Mouse (Mus musculus) heart, postnatal 36 days (tissue): ENCODE results near the gene Cmbl. TPM values are rescaled to one million over a fixed set of nuclear protein-coding genes. Genes with fewer than 3 reads are reported as not detected.

Experiments used
- DNase-seq, 2 experiments: peaks; one replicate each; pipeline ENCODE4 v3.0.0; 2021 to 2022
- intact Hi-C: fragments of 180-260 bp; cut with DNase I; formaldehyde crosslinking; loops from one replicate; pipeline ENCODE4 v1.15.1; 2025
- total RNA-seq, 2 experiments: library from RNA; stranded (reverse); gene quantifications; 2 replicates each; pipeline ENCODE4 v1.2.3; 2021

Gene Cmbl
- total RNA-seq, 2 experiments from 2014 or later: 36.4 to 38.8 TPM

DNA sequence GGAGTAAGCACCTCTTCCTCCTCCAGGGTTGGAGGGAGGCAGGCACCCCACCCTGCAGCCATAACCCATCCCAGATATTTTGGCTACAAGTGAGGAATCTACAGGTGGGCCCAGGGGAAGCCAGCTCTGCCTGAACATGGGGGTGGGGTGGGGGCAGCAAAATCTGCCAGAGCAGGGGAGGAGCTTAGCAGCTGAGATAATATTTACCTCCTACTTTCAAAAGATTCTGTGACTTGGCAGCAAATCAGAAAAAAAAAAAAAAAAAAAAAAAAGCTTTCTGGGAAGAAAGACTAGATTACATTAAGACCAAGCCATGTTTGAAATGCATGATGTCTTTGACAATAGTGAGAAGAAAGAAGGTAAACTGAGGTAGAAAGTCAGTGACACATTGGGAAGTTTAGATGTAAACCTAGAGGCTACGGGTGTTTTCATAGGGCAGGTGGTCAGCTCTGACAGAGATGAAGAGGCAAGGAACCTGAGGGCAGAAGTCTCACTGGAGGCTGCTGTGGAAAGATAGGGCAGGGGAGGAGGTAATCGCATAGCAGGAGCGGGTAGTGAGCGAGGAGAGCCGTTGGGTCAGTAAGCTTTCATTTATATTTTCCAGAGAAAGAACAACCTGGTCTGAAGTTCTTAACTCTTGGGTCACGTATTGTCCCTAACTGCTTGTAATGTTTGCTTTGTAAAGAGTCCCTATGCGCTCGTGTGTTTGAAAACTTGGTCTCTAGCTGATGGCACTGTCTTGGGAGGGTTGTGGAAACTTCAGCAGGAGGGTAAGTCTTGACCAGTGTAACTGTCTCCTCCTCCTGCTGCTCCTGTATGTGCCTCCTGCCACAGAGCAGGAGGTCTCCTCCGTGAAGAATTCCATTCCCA, 25.3 kb upstream of the Cmbl start:
- no peak for DNase-seq
- intact Hi-C loops: no loop called here

DNA sequence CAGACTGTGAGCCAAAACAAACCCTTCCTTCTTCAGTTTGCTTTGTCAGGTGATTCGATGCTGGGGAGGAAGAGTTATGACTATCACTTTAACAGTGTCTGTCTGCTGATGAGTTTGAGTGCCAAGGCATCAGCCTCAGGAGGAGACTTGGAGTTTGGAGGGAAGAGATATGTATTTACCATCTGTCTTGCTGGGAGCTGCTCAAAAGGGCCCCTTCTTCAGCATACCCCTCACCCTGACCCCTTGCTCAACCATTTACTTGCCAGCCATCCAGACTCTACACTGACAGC, 24.7 kb upstream of the Cmbl start:
- DNase-seq: no peak
- intact Hi-C loops: no loop called here

DNA sequence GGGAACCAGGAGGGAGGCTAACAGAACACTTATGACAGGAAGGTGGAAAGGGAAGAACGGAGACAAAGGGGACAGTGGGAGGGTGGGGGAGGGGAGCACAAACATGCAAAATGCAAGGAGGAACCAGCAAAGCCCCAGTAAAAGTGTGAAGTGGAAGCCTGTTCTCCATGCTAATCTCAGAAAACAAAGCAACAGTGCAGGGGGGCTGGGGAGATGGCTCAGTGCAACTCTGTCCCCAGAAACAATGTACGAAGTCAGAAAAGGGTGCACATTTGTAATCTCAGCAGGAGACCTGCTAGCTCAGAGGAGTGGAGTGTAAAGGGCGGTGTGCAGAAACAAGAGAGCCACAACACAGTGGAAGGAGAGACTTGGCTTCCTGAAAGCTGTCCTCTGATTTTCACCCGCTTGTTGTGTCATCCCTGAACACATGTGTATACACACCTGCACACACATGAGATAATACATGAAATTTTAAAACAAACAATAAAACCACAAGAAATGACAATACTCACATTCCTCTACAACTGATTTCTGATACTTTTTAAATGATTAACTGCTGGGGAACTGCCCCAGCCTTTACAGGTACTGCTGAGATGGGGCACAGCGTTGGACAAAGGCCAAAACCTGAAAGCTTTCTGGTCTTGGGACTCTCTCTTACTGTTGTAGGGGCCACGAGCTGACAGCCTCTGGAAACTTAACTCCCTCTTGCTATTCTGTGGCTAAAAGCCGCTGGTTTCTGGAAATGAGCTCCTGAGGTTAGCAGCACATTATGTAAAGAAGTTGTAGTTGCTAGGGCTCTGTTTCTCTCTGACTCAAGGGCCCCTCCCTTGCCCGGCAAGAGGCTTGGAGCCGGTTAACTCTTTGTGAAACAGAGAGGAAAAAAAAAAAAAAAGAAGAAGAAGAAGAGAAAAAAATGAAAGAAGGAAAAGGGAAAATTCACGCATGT, 22.9 kb upstream of the Cmbl start:
- intact Hi-C loops: no loop called here
- DNase-seq: no peak

DNA sequence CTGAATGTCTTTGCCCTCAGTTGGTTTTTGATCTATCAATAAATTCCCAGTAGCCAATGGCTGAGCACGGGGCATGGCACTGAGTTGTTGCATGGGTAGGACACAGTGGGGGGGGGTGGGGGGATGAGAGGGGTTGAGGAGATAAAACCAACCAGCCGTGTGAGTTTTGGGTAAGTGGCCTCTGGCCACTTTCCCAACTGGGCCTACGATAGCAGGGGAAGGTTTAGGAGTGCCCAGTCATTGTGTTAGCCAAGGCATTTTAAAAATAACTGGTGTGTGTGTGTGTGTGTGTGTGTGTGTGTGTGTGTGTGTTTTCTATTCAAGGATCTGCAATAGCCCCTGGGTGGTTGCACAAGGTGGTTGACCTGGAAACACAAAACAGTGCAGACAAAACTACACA, 21.9 kb upstream of the Cmbl start:
- peak in 1 of 2 experiments; percentile 31 for DNase-seq
- intact Hi-C loops: no loop called here

GRCm38 (mm10) chr15:31545058-31545457, 20.1 kb upstream of the Cmbl start:
- intact Hi-C loops: no loop called here

DNA sequence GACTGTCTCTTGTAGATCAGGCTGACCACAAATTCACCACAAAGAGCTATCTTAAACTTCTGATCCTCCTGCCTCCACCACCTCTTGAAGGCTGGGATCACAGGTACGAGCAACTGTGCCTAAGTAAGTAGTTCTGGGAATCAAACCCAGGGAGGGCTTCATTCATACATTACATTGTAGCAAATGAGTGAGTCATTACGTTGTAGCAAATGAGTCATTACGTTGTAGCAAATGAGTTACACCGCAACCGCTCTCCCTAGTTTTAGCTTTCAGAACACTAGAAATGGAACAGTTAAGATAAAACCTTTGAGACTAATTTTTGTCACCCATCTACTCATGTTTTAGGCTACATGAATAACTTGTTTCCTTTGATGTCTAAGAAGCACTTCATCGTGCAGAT, 18.9 kb upstream of the Cmbl start:
- intact Hi-C loops: no loop called here
- no peak for DNase-seq

More at GRCm38 (mm10) chr15:31545058-31545457, 20.1 kb upstream of the Cmbl start:
- no peak for DNase-seq

DNA sequence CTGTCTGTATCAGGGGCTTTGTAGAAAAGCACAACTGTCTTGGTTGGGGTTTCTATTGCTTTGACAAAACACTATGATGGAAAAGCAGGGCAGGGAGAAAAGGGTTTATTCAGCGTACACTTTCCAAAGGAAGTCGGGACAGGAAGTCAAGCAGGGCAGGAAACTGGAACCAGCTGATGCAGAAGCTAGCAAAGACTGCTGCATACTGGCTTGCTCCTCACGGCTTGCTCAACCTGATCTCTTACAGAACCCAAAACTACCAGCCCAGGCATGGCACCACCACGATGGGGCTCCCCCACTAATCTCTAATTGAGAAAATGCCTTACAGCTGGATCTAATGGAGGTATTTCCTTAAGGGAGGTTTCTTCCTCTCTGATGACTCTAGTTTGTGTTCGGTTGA, 17.8 kb upstream of the Cmbl start:
- intact Hi-C loops: no loop called here
- DNase-seq: no peak

DNA sequence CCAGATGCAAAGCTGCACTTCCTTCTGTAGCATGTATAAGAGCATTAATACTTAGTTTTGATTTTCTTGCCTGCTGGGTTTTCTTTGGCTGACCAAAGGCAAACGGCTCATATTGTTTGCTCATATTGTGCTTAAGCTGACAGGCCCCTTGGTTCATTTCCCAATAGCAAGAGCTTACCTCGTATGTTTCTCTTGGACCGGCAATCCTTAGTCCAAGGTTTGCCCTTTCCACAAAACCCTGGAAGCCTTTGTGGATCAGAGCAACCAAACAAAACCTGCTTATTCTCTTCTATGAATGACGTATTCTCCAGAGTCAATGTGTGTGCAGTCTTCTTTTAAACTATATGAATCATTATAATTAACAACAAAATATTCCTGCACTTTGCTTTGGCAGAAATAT, 14.8 kb upstream of the Cmbl start:
- no peak for DNase-seq
- intact Hi-C loops: no loop called here

DNA sequence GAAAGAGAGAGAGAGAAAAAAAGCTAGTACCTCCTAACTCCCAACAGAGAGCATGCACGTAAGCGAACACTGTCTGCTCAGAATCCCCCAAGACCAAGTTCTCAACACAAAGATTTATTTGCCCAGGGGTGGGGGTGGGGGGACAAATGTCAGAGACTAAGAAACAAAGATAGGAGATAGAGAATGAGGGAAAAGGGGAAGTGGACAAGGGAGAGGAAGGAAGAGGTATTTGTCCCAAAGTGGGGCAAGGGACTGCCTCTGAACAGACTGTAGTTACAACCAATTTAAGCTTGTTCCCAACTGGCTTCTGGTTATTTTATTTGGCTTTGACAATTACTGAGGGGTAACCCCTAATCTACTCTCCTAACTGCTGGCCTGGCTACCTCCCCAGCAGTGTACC, 10.3 kb upstream of the Cmbl start:
- intact Hi-C loops: no loop called here
- DNase-seq: no peak

DNA sequence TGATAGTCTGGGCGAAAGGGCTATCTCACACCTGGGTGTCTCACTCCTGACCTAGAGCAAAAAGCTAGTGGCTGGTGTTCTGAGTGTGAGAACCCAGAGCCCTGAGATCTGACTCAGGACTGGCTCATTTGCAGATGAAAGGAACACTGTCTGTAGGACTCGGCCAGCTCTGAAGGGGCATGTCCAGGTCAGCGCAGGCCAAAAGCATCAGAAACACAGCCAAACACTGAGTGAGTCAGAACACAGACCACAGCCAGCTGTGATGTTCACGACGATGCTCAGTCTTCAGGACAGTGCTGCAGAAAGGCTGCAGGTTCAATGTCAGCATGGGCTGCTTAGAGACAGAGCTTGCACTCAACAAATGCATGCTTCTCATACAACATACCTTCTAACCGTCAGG, 3.8 kb upstream of the Cmbl start:
- intact Hi-C loops: no loop called here

DNA sequence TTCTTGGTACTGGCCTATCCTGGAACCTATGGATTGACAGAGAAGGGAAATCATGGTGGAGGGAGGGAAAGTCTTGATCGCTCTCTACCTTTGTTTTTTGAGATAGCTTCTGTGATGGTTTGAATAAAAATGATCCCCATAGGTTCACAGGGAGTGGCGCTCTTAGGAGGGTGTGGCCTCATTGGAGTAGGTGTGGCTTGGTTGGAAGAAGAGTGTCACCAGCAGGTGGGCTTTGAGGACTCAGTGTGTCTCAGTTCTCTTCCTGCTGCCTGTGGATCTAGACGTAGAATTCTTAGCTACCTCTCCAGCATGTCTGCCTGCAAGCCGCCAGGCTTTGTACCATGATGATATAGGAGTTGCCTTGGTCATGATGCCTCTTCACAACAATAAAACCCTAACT, 3.2 kb upstream of the Cmbl start:
- intact Hi-C loops: no loop called here
- no peak for DNase-seq

More for the DNA sequence above, 3.8 kb upstream of the Cmbl start:
- no peak for DNase-seq

GRCm38 (mm10) chr15:31562847-31563246, 2.3 kb upstream of the Cmbl start:
- intact Hi-C loops: no loop called here
- no peak for DNase-seq

GRCm38 (mm10) chr15:31563577-31564546, 1.3 kb upstream of the Cmbl start:
- DNase-seq: no peak
- intact Hi-C loops: no loop called here

DNA sequence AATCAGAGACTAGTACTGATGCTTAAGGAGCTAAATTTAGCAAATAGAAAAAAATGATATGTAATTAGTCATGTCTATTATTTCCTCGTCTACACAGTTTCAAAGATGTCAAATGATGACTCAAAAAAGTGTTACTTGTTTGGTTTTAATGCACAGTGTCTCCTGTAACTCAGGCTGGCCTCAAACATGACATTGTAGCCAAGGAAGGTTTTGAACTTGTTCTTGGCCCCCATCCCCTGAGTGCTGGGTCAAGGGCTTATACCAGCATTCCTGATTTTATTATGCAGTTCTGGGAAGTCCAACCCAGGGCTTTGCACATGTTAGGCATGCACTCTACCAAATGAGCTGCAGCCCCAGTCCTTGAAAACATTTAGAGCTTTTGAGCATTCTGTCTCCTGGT, 597 bp downstream of the Cmbl start:
- intact Hi-C loops: loop anchor here (5.0 kb wide), 1 partner anchor 33 kb away; the partner anchor contains the start of gene March6

DNA sequence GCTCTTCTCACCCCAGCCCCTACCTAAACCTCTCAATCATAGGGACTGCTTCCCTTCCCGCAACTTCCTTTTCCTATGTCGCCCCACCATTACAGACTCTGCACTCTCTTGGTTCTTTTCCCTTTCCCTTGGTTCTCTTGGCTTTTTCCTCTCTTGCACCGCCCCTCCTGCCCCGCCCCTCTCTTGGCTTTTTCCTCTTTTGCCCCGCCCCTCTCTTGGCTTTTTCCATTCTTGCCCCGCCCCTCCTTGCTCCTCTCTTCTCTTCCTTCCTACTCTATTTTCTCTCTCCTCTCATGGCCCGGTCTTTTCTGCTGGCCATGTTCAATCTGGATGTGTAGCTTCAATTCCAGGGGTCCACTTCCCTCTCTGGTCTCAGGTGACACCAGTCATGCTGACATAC, 2.2 kb downstream of the Cmbl start:
- intact Hi-C loops: loop anchor here (5.0 kb wide), 1 partner anchor 35 kb away; the partner anchor contains the start of gene March6

More for the DNA sequence above, 597 bp downstream of the Cmbl start:
- DNase-seq: no peak

DNA sequence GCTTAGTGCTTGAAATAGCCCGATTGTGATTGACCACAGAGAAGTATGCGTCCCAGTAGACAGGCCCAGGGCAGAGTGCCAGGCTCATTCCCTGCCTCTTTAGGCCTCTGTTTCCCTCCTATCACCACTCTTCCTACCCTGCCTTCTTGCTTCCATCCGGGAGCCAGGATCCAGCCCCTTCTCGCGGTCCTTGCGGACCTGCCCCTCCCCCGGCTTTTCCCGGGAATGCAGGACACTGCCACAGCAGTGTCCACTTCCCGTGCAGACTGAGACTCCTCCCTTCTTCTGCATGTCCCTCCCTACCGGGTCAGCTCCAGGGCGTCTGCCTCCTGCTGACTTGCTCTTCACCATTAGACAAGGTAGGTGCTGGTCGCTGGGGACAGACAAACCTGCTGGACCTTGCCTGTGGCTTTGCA, 3.4 kb downstream of the Cmbl start:
- intact Hi-C loops: loop anchor here (5.0 kb wide), 1 partner anchor 36 kb away; the partner anchor contains the start of gene March6
- DNase-seq: peak; percentile 42 to 51

More for the DNA sequence above, 2.2 kb downstream of the Cmbl start:
- no peak for DNase-seq

DNA sequence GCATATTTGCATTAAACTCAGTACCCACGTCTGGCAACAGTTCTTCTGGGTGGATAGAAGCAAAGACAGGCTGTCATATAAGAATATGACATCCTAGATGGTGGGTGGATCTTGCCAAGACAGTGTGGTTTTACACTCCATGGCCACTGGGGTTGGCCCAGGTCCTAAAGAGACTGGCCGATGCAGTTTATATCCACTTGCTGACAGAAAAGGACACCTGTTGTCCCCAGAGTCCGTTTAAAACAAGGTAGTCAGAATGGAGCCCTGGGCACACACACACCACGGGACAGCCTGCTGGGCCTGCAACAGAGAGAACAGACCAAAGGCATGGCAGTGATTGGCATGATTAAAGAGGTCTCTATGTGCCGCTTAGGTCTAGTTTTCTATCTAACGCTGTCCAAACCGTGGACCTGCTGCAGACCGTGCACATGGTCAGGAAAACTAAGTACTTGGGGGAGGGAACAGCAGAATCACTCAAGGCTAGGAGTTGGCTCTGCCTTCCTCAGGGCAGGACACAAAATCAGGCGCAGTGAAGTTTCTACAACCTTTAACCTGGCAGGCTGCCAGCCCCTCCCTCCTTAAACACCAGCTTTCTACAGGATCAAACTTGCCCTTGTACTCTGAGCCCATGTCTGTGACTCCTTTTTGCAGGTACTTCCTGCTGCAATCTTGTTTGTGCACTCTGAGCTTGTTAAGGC, 4.3 kb downstream of the Cmbl start:
- intact Hi-C loops: loop anchor here (5.0 kb wide), 1 partner anchor 37 kb away; the partner anchor contains the start of gene March6
- DNase-seq: no peak

DNA sequence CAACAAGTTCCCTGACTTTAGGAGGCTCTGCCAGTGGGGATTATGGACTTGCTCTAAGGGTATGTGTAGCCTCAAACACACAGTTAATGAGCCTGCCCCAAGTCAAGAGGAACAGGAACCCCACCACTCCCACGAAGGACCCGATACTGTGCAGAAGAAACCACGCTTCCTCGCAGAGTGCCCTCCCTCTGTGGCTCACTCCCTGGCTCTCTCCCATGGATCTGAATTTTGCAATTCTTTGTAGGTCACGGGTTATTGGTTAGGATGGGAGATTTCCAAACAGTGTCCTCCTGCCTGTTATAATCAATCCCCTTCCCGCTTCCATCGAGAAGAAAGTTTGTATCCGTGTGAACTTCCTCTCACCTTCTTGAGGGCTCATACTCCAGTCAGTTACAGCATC, 5.8 kb downstream of the Cmbl start:
- intact Hi-C loops: no loop called here

DNA sequence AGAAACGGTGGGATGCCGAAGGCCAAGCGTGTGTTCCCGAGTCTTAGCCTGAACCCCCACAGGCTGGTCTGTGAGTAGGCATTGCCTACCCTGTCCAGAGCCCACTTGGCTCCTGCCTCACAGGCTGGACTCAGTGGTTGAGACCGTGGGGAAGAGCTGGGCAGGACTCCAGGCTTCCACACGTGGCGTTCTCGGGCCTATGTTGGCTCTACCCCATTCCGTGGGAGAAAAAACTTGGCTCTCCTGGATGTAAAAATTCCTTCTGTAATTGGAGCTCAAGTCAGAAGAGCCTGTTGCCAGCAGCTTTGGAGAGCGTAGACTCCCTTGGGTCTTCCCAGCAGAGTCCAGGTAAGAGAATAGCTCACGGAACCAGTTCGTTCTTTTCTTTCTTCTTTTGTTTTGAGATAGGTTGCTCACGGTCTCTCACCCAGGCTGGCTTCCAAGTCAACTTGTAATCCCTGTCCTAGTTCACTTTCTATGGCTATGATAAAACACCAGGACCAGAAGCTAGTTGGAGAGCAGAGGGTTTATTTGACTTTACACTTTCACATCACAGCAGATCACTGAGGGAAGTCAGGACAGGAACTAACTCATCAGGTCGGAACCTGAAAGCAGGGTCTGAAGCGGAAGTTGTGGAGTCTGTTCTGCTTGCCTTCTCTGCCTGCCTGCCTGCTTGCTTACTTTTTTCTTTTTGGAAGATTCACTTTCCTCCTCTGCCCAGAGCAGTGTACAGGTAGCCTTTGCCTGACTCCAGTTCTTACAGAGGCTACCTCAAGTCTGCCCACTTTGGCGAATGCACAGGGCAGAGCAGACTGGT, 6.9 kb downstream of the Cmbl start:
- peak in 1 of 2 experiments; percentile 21 for DNase-seq
- intact Hi-C loops: no loop called here

More for the DNA sequence above, 5.8 kb downstream of the Cmbl start:
- DNase-seq: no peak
